Mouse (Mus musculus) kidney, postnatal 0 days (tissue): Measurements from ENCODE around the gene Tnfrsf11a. TPM values are rescaled to one million over a fixed set of nuclear protein-coding genes. Genes with fewer than 3 reads are reported as not detected.
A peak's percentile ranks its signal among the peaks of the same experiment; 100 is the strongest.

Experiments used
- ATAC-seq: fragments of 200-750 bp; cut with Nextera tagmentation; replicated peaks from 2 replicates; pipeline ENCODE4 v1.8.0; 2017; ENCODE audit warnings: low read depth, moderate number of reproducible peaks, moderate TSS enrichment, moderate library complexity; ENCODE audit not compliant: low FRiP score
- DNase-seq: peaks from one replicate; pipeline ENCODE4 v3.0.0-alpha.2; 2016; ENCODE audit warnings: low spot score
- H3K27ac ChIP-seq: fragments of 300-500 bp; sonication (generic); 2 replicates; pipeline ENCODE4 v1.5.1; 2014; ENCODE audit warnings: mild to moderate bottlenecking
- H3K27me3 ChIP-seq: fragments of 300-500 bp; sonication (generic); 2 replicates; pipeline ENCODE4 v1.6.1; 2014; ENCODE audit warnings: low read length, mixed read lengths; ENCODE audit not compliant: insufficient read depth
- H3K36me3 ChIP-seq: fragments of 300-500 bp; sonication (generic); 2 replicates; pipeline ENCODE4 v1.6.1; 2014; ENCODE audit warnings: low read length, mixed read lengths; ENCODE audit not compliant: insufficient read depth
- H3K4me1 ChIP-seq: fragments of 300-500 bp; sonication (generic); replicated peaks from 2 replicates; pipeline ENCODE4 v1.6.1; 2014; ENCODE audit warnings: antibody characterized with exemption, low read length, mixed read lengths; ENCODE audit not compliant: insufficient read depth
- H3K4me2 ChIP-seq: fragments of 300-500 bp; sonication (generic); 2 replicates; pipeline ENCODE4 v1.6.1; 2014; ENCODE audit warnings: mild to moderate bottlenecking, low read length, moderate library complexity, mixed read lengths
- H3K4me3 ChIP-seq: fragments of 300-500 bp; sonication (generic); replicated peaks from 2 replicates; pipeline ENCODE4 v1.5.1; 2014; ENCODE audit warnings: low read depth, low read length
- H3K9ac ChIP-seq: fragments of 300-500 bp; sonication (generic); 2 replicates; pipeline ENCODE4 v1.6.1; 2014; ENCODE audit warnings: low read depth, low read length
- H3K9me3 ChIP-seq: fragments of 300-500 bp; sonication (generic); replicated peaks from 2 replicates; pipeline ENCODE4 v1.6.1; 2016; ENCODE audit warnings: low read length, inconsistent platforms, mixed read lengths
- CTCF ChIP-seq: IDR thresholded peaks from 2 replicates; pipeline ENCODE4 v1.5.1; 2016; ENCODE audit warnings: antibody characterized with exemption, low read depth, mild to moderate bottlenecking, moderate library complexity
- WGBS: fragments of 180-500 bp; shearing (Covaris S2); extraction: QIAGEN DNeasy Blood & Tissue Kit; methylation state at CpG from one replicate; pipeline ENCODE4 v1.1.7; 2014; 5-methylcytosine and 5-hydroxymethylcytosine counted together
- polyA plus RNA-seq: library from polyadenylated mRNA; unstranded; fragments of >200 nt; fragmentation: Nextera tagmentation; extraction: Ambion mirVana; gene quantifications from 2 replicates; pipeline ENCODE4 v1.2.1, GENCODE M21; 2015

The Tnfrsf11a gene
- polyA plus RNA-seq: 2.4 and 2.7 TPM in 2 replicates

- 3% methylated on average over 51 of the region's 77 CpGs for WGBS
- H3K9ac ChIP-seq: peak within 1 kb of the TSS; percentile 69
- ATAC-seq (peak; percentile 83), DNase-seq (peak; percentile 50)
- TF ChIP-seq CTCF: peak; percentile 57
- no peaks in the 10 kb centered on the region for H3K36me3 ChIP-seq
- H3K4me1 ChIP-seq: peaks cover 9% of the 10 kb centered on the region
- H3K27ac ChIP-seq: no peak within 1 kb of the TSS
- H3K9me3 ChIP-seq: no peaks in the 10 kb centered on the region
- H3K4me3 ChIP-seq: peak within 1 kb of the TSS; percentile 66
- no peaks in the 10 kb centered on the region for H3K27me3 ChIP-seq
- H3K4me2 ChIP-seq: peak within 1 kb of the TSS; percentile 100
Measured at GRCm38 (mm10) chr1:105780457-105781364, at the start of gene Tnfrsf11a. Gene Tnfrsf11a (plus strand): TSS chr1:105780718.

- TF ChIP-seq CTCF: peak; percentile 52; the same call in 1 of the 2 replicates
- no peak overlapping the region for H3K4me2 ChIP-seq
- H3K9ac ChIP-seq: no peak overlapping the region
- WGBS: 79% methylated on average over 3 of the region's 3 CpGs
- DNase-seq (peak; percentile 19), ATAC-seq (no peak)
- H3K27ac ChIP-seq: no peak overlapping the region
- H3K4me1 ChIP-seq: no peaks in the 10 kb centered on the region
- peaks cover 8% of the 10 kb centered on the region; the same call in 1 of the 2 replicates for H3K36me3 ChIP-seq
- H3K27me3 ChIP-seq: no peaks in the 10 kb centered on the region
- H3K4me3 ChIP-seq: no peak overlapping the region
- no peaks in the 10 kb centered on the region for H3K9me3 ChIP-seq
Measured at GRCm38 (mm10) chr1:105735318-105735717, 45.2 kb upstream of the Tnfrsf11a start.

- no peak for TF ChIP-seq CTCF
- H3K4me3 ChIP-seq: no peak overlapping the region
- no peak for DNase-seq
- H3K9ac ChIP-seq: no peak overlapping the region
- no peaks in the 10 kb centered on the region for H3K4me1 ChIP-seq
- H3K36me3 ChIP-seq: 0 out of 2 replicates have a peak, but pooled peaks cover 9% of the 10 kb centered on the region
- 64% methylated on average over 6 of the region's 6 CpGs for WGBS
- H3K4me2 ChIP-seq: no peak overlapping the region
- H3K27me3 ChIP-seq: no peaks in the 10 kb centered on the region
- H3K9me3 ChIP-seq: no peaks in the 10 kb centered on the region
- no peak overlapping the region for H3K27ac ChIP-seq
- no peak for ATAC-seq
Measured at GRCm38 (mm10) chr1:105738334-105738733, 42.2 kb upstream of the Tnfrsf11a start.

- H3K4me1 ChIP-seq: no peaks in the 10 kb centered on the region
- H3K27ac ChIP-seq: no peak overlapping the region
- no peaks in the 10 kb centered on the region for H3K27me3 ChIP-seq
- TF ChIP-seq CTCF: no peak
- H3K36me3 ChIP-seq: 0 out of 2 replicates have a peak, but pooled peaks cover 9% of the 10 kb centered on the region
- no peak overlapping the region for H3K4me3 ChIP-seq
- no peak overlapping the region for H3K4me2 ChIP-seq
- H3K9me3 ChIP-seq: no peaks in the 10 kb centered on the region
- DNase-seq (no peak), ATAC-seq (no peak)
- H3K9ac ChIP-seq: no peak overlapping the region
Measured at GRCm38 (mm10) chr1:105739493-105739892, 41.0 kb upstream of the Tnfrsf11a start.

GRCm38 (mm10) chr1:105742481-105742880 is 38.0 kb upstream of the Tnfrsf11a start:
- H3K9ac ChIP-seq: no peak overlapping the region
- no peaks in the 10 kb centered on the region for H3K27me3 ChIP-seq
- no peak for TF ChIP-seq CTCF
- H3K36me3 ChIP-seq: 0 out of 2 replicates have a peak, but pooled peaks cover 9% of the 10 kb centered on the region
- 0 out of 2 replicates have a peak, but pooled peaks cover 3% of the 10 kb centered on the region for H3K4me1 ChIP-seq
- no peaks in the 10 kb centered on the region for H3K9me3 ChIP-seq
- no peak for ATAC-seq
- no peak for DNase-seq
- H3K4me3 ChIP-seq: no peak overlapping the region
- WGBS: 85% methylated on average over 1 of the region's 1 CpGs
- H3K4me2 ChIP-seq: no peak overlapping the region
- no peak overlapping the region for H3K27ac ChIP-seq

- Histone ChIP-seq H3K9me3 (no peaks in the 10 kb centered on the region), H3K4me3 (no peak overlapping the region), H3K27me3 (no peaks in the 10 kb centered on the region), H3K4me1 (0 out of 2 replicates have a peak, but pooled peaks cover 3% of the 10 kb centered on the region), H3K4me2 (no peak overlapping the region), H3K9ac (no peak overlapping the region), H3K27ac (peak overlapping the region; percentile 19; the same call in 1 of the 2 replicates), H3K36me3 (peaks cover 10% of the 10 kb centered on the region; the same call in 1 of the 2 replicates)
- ATAC-seq: no peak; the same call in 1 of the 2 replicates
- WGBS: 58% methylated on average over 1 of the region's 1 CpGs
- no peak for TF ChIP-seq CTCF
- DNase-seq: peak; percentile 34
Measured at GRCm38 (mm10) chr1:105746444-105746843, 34.1 kb upstream of the Tnfrsf11a start.
